In genomic region chr2:29582415-29582814, GRCm38 (mm10) we compare ENCODE assay signal across 9 mouse cellular contexts. TPM values are rescaled to one million over a fixed set of nuclear protein-coding genes. Genes with fewer than 3 reads are reported as not detected.
A peak's percentile ranks its signal among the peaks of the same experiment; 100 is the strongest.
DNase-seq lines count a peak whose midpoint lies in the region; ATAC-seq and TF ChIP-seq lines count a peak whose summit lies in the region.
"Had no signal": no experiment of that assay in that cellular context is flagged by ENCODE, and none has a peak within 500 bp of the region (broad histone marks: within the 10 kb centered on the region; RNA-seq: fewer than 3 reads in every experiment).

No protein-coding gene starts in this region.

- peak; percentile 98 for TF ChIP-seq CTCF in lung, embryonic 14.5 days (IDR thresholded peaks at IDR 0.05; ENCODE audit: low read depth)

- no peak overlapping the region for H3K9ac ChIP-seq in lung, embryonic 14.5 days
- H3K9ac ChIP-seq: lung, embryonic 15.5 days had no signal

- ATAC-seq in lung, embryonic 14.5 days (ENCODE audit: insufficient read depth), result peak; percentile 41; the same call in 1 of the 2 replicates

- WGBS in large intestine, adult 2 months, result 2% methylated on average over 7 of the region's 7 CpGs
- WGBS in lung, embryonic 14.5 days, result 7% methylated on average over 7 of the region's 7 CpGs

- no peak overlapping the region for H3K27ac ChIP-seq in lung, embryonic 14.5 days (ENCODE audit: low read depth)
- H3K27ac ChIP-seq: lung, embryonic 15.5 days had no signal

- H3K9me3 ChIP-seq in lung, embryonic 14.5 days (ENCODE audit: low read depth, low read length), result no peaks in the 10 kb centered on the region
- H3K9me3 ChIP-seq: lung, embryonic 15.5 days had no signal

- H3K4me3 ChIP-seq in lung, embryonic 14.5 days (ENCODE audit: low read depth, low read length), result no peak overlapping the region
- H3K4me3 ChIP-seq: lung, embryonic 15.5 days had no signal

- no peaks in the 10 kb centered on the region for H3K27me3 ChIP-seq in lung, embryonic 14.5 days (ENCODE audit: insufficient read depth, low read length)
- H3K27me3 ChIP-seq: lung, embryonic 15.5 days had no signal

- no peaks in the 10 kb centered on the region for H3K4me1 ChIP-seq in lung, embryonic 14.5 days (ENCODE audit: insufficient read depth)
- H3K4me1 ChIP-seq: lung, embryonic 15.5 days had no signal

- peak; percentile 80 for DNase-seq in ES-CJ7 (ENCODE audit: low read depth, low spot score)
- DNase-seq in adrenal gland, postnatal 10 days, result peak; percentile 88
- DNase-seq in embryo, embryonic 11.5 days (ENCODE audit: low read depth, low spot score), result peak; percentile 69
- peak; percentile 48 to 57 for DNase-seq in heart, adult 9 months (ENCODE audit: low spot score in 2 of 2)
- DNase-seq in large intestine, adult 2 months (ENCODE audit: low read depth, low spot score), result peak; percentile 11
- DNase-seq in lung, embryonic 14.5 days, result peak; percentile 89
- peak; percentile 87 for DNase-seq in retina, postnatal 1 day
- peak; percentile 88 for DNase-seq in thymus, postnatal 4 days

- H3K4me2 ChIP-seq in lung, embryonic 14.5 days, result no peak overlapping the region
- H3K4me2 ChIP-seq: lung, embryonic 15.5 days had no signal

- H3K36me3 ChIP-seq in lung, embryonic 14.5 days (ENCODE audit: insufficient read depth), result no peaks in the 10 kb centered on the region
- H3K36me3 ChIP-seq: lung, embryonic 15.5 days had no signal

RNA-seq across cellular contexts. Expression of gene Rapgef1, which starts 37.1 kb away (rescaled TPM):
- total RNA-seq in adrenal gland, postnatal 10 days (2021), result 10 to 100 TPM; 58.5 to 66.5 TPM
- polyA plus RNA-seq in large intestine, adult 2 months (2012; rRNA removed), result 25.0 and 31.5 TPM in 2 replicates
- polyA plus RNA-seq in lung, embryonic 14.5 days (2014; fragmentation: Nextera tagmentation; extraction: Ambion mirVana), result 18.3 and 20.5 TPM in 2 replicates

Comparison
In these comparisons a context has a peak if more than half of its experiments do, and no peak if none do; other contexts are left out.
1. DNase-seq: peak in every context shown above with its lines; median percentile 89 in lung, embryonic 14.5 days; 88 in adrenal gland, postnatal 10 days; 88 in thymus, postnatal 4 days; 87 in retina, postnatal 1 day; 80 in ES-CJ7; 69 in embryo, embryonic 11.5 days; 52 in heart, adult 9 months; 11 in large intestine, adult 2 months.